Mouse (Mus musculus) forebrain, postnatal 0 days (tissue): Measurements from ENCODE around the gene Pnpla1. TPM values are rescaled to one million over a fixed set of nuclear protein-coding genes. Genes with fewer than 3 reads are reported as not detected.

ENCODE experiments used
- ATAC-seq: fragments of 200-750 bp; cut with Nextera tagmentation; 2 replicates; pipeline ENCODE4 v1.8.0; 2017; ENCODE audit warnings: mild to moderate bottlenecking, moderate library complexity
- DNase-seq: peaks from one replicate; pipeline ENCODE4 v3.0.0-alpha.2; 2015
- H3K27ac ChIP-seq: fragments of 300-500 bp; sonication (generic); 2 replicates; pipeline ENCODE4 v1.5.1; 2014; ENCODE audit warnings: low read depth, mild to moderate bottlenecking, antibody characterized with exemption, low read length, moderate library complexity, mixed read lengths
- H3K27me3 ChIP-seq: fragments of 300-500 bp; sonication (generic); 2 replicates; pipeline ENCODE4 v1.6.1; 2014; ENCODE audit warnings: mild to moderate bottlenecking, low read length, mixed read lengths; ENCODE audit not compliant: insufficient read depth
- H3K36me3 ChIP-seq: fragments of 300-500 bp; sonication (generic); 2 replicates; pipeline ENCODE4 v1.6.1; 2014; ENCODE audit warnings: mild to moderate bottlenecking, moderate library complexity; ENCODE audit not compliant: insufficient read depth
- H3K4me1 ChIP-seq: fragments of 300-500 bp; sonication (generic); 2 replicates; pipeline ENCODE4 v1.6.1; 2014; ENCODE audit warnings: antibody characterized with exemption; ENCODE audit not compliant: insufficient read depth
- H3K4me2 ChIP-seq: fragments of 300-500 bp; sonication (generic); 2 replicates; pipeline ENCODE4 v1.6.1; 2014; ENCODE audit warnings: low read depth, mild to moderate bottlenecking, moderate library complexity
- H3K4me3 ChIP-seq: fragments of 300-500 bp; sonication (generic); 2 replicates; pipeline ENCODE4 v1.5.1; 2014; ENCODE audit warnings: low read depth, low read length, mixed read lengths
- H3K9ac ChIP-seq: fragments of 300-500 bp; sonication (generic); 2 replicates; pipeline ENCODE4 v1.6.1; 2014; ENCODE audit warnings: mild to moderate bottlenecking
- H3K9me3 ChIP-seq: fragments of 300-500 bp; sonication (generic); 2 replicates; pipeline ENCODE4 v1.6.1; 2016; ENCODE audit warnings: low read length
- CTCF ChIP-seq: sonication (generic); IDR thresholded peaks from 2 replicates; pipeline ENCODE4 v1.5.1; 2016; ENCODE audit warnings: antibody characterized with exemption, control low read depth, low read depth
- WGBS: fragments of 180-500 bp; shearing (Covaris S2); extraction: QIAGEN DNeasy Blood & Tissue Kit; methylation state at CpG from one replicate; pipeline ENCODE4 v1.1.7; 2014; 5-methylcytosine and 5-hydroxymethylcytosine counted together
- polyA plus RNA-seq: library from polyadenylated mRNA; unstranded; fragments of >200 nt; fragmentation: Nextera tagmentation; extraction: Ambion mirVana; gene quantifications from 2 replicates; pipeline ENCODE4 v1.2.1, GENCODE M21; 2015
- total RNA-seq: library from RNA; depleted of rRNA; stranded (reverse); fragments of >200 nt; gene quantifications from 2 replicates; pipeline ENCODE4 v1.2.3, GENCODE M21; 2014

Pnpla1 gene
- total and polyA plus RNA-seq, 2 experiments from 2014 or later: 0.04 TPM; not detected in 1

DNA sequence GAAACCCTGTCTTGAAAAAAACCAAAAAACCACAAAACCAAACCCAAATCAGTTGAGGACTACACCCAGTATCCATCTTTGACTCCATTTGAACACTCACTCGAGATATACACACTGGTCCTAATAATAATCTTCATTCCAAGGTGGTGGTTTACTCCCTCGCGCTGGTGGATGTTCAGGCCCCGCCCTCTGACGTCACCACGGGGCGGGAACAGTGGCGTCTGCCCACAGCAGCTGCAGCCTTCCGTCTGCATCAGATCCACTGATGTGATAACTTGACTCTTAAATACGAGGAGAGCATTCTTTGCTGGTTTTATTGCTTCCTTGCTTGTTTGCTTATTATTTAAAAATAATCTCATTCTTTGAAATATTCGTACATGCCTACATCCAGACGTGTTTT is 24.1 kb downstream of the Pnpla1 start:
- H3K4me2 ChIP-seq: peak overlapping the region; percentile 31
- ATAC-seq (peak; percentile 73), DNase-seq (peak; percentile 81)
- no peak for TF ChIP-seq CTCF
- no peaks in the 10 kb centered on the region for H3K9me3 ChIP-seq
- no peak overlapping the region for H3K9ac ChIP-seq
- no peaks in the 10 kb centered on the region for H3K4me1 ChIP-seq
- no peaks in the 10 kb centered on the region for H3K27me3 ChIP-seq
- 4% methylated on average over 12 of the region's 12 CpGs for WGBS
- H3K36me3 ChIP-seq: no peaks in the 10 kb centered on the region
- no peak overlapping the region for H3K27ac ChIP-seq
- no peak overlapping the region for H3K4me3 ChIP-seq

DNA sequence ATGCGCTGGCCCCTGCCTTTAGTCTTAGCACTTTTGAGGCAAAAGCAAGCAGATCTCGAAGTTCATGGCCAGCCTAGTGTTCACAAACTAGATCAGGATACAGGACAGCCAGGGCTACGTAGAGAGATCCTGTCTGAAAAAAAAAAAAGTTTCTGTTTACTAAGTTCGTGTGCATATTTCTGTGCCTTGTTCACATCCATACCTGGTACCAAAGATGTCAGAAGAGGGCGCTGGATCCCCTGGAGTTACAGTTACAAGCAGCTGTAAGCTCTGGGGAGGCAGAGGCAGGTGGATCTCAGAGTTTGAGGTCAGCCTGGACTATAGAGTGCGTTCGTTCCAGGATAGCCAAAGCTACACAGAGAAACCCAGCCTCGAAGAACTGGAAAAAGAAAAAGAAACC is 24.6 kb downstream of the Pnpla1 start:
- H3K27ac ChIP-seq: no peak overlapping the region
- H3K4me1 ChIP-seq: no peaks in the 10 kb centered on the region
- H3K9ac ChIP-seq: no peak overlapping the region
- no peaks in the 10 kb centered on the region for H3K27me3 ChIP-seq
- H3K9me3 ChIP-seq: no peaks in the 10 kb centered on the region
- DNase-seq (no peak), ATAC-seq (no peak)
- H3K36me3 ChIP-seq: no peaks in the 10 kb centered on the region
- H3K4me2 ChIP-seq: peak overlapping the region; percentile 31; the same call in 1 of the 2 replicates
- WGBS: 62% methylated on average over 8 of the region's 8 CpGs
- no peak for TF ChIP-seq CTCF
- no peak overlapping the region for H3K4me3 ChIP-seq

DNA sequence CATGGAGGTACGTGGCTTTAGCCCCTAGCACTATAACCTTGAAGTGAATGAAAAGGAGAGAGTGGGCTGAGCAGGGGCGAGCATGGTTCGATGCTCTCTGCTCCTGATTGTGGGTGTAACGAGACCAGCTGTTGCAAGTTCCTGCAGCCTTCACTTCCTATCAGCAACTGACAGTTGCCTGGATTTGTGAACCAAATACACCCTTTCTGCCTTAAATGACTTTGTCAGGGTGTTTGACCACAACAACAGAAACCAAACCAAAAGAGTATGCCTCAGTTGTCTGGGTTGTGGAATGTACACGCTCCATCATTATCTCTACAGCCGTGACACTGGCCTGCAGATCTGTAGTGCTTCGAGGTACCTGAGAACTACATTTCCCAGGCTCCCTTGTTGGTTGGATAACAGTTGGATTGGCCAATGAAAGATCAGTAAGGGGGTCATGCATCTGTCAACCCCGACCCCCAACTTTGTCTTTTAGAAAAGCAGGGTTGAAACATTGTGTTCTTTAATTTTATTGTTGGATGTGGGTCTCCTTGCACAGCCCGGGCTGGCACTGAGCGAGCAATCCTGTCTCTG is 25.8 kb downstream of the Pnpla1 start:
- H3K27ac ChIP-seq: no peak overlapping the region
- H3K27me3 ChIP-seq: no peaks in the 10 kb centered on the region
- no peak for ATAC-seq
- H3K4me1 ChIP-seq: no peaks in the 10 kb centered on the region
- WGBS: 73% methylated on average over 10 of the region's 10 CpGs
- no peak for DNase-seq
- TF ChIP-seq CTCF: no peak
- no peak overlapping the region for H3K4me3 ChIP-seq
- no peak overlapping the region for H3K4me2 ChIP-seq
- H3K9ac ChIP-seq: no peak overlapping the region
- H3K9me3 ChIP-seq: no peaks in the 10 kb centered on the region
- H3K36me3 ChIP-seq: no peaks in the 10 kb centered on the region

DNA sequence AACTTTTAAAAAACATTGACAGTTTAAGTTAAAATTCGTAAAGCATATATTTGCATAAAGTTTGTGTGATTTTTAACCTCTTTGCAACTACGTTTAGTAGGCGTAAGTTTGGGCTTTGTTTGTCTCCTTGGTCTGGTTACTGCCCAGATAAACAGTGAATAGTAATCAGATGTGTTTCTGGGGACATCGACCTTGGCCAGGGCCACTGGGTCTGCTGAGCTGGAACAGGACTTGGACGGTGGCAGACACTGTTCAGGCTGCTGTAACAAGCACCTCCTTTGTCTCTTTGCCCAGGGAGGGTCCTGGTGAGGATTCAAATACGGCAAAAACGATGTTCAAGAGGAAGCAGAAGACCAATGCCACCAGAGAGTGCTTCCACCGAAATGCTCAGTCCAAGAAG is 27.0 kb downstream of the Pnpla1 start:
- TF ChIP-seq CTCF: no peak
- WGBS: 85% methylated on average over 8 of the region's 8 CpGs
- no peaks in the 10 kb centered on the region for H3K4me1 ChIP-seq
- H3K27me3 ChIP-seq: no peaks in the 10 kb centered on the region
- ATAC-seq (no peak), DNase-seq (no peak)
- H3K27ac ChIP-seq: no peak overlapping the region
- no peak overlapping the region for H3K9ac ChIP-seq
- H3K4me3 ChIP-seq: no peak overlapping the region
- no peak overlapping the region for H3K4me2 ChIP-seq
- H3K9me3 ChIP-seq: no peaks in the 10 kb centered on the region
- H3K36me3 ChIP-seq: no peaks in the 10 kb centered on the region

DNA sequence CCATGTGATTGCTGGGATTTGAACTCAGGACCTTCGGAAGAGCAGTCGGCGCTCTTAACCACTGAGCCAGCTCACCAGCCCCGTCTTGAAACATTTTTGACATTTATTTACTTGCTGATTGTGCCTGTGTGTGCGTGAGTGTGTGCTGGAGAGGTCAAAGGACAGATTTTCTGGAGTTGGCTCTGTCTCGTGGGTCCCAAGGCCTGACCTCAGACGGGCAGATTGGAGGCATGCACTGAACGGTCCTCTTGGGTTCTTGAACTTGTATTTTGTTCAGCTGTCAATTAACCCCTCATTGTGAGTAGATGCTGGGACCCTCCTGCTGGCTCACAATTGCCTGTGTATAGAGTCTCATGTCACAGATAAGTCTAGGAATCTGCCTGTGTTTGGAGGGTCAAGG is 28.1 kb downstream of the Pnpla1 start:
- 82% methylated on average over 8 of the region's 8 CpGs for WGBS
- no peaks in the 10 kb centered on the region for H3K27me3 ChIP-seq
- no peak overlapping the region for H3K4me3 ChIP-seq
- H3K36me3 ChIP-seq: no peaks in the 10 kb centered on the region
- no peak for DNase-seq
- H3K4me1 ChIP-seq: no peaks in the 10 kb centered on the region
- TF ChIP-seq CTCF: no peak
- H3K4me2 ChIP-seq: no peak overlapping the region
- ATAC-seq: no peak
- no peak overlapping the region for H3K9ac ChIP-seq
- no peak overlapping the region for H3K27ac ChIP-seq
- no peaks in the 10 kb centered on the region for H3K9me3 ChIP-seq

DNA sequence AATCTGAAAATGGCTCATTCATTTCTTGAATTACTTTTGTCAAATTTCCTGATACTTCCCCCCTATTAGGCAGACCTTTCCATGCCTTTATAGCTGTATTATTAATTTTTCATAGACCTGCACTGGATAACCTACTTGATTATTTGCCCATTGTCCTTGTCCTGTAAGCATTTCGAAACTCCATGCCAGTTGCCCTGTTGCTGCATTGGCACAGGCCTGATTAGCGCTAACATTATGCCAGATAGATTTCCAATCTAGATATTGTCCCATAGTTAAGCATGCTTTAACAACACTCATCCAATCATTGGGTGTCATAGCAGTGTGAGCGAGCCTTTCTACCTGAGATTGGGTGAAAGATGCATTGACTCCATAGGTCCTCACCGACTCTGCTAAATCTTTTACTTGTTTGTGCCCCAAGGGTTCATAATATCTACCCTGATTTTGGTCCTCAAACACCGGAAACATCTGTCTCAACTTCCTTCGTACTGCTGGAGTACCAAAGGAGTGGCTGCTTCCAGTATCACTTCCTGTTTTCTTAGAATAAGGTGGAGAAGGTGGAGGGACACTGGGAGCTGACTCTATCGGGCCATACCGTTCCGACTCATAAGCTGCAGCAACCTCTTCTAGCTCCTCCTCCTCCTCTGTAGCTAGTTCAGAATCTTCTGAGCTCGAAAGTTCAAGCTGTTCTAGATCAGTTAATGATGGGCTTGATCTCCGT is 36.0 kb downstream of the Pnpla1 start:
- WGBS: 89% methylated on average over 11 of the region's 11 CpGs
- no peak for DNase-seq
- ATAC-seq: no peak
- H3K36me3 ChIP-seq: no peaks in the 10 kb centered on the region
- no peaks in the 10 kb centered on the region for H3K4me1 ChIP-seq
- no peak overlapping the region for H3K27ac ChIP-seq
- H3K9ac ChIP-seq: no peak overlapping the region
- H3K4me3 ChIP-seq: no peak overlapping the region
- H3K4me2 ChIP-seq: no peak overlapping the region
- TF ChIP-seq CTCF: no peak
- H3K9me3 ChIP-seq: no peaks in the 10 kb centered on the region
- no peaks in the 10 kb centered on the region for H3K27me3 ChIP-seq

DNA sequence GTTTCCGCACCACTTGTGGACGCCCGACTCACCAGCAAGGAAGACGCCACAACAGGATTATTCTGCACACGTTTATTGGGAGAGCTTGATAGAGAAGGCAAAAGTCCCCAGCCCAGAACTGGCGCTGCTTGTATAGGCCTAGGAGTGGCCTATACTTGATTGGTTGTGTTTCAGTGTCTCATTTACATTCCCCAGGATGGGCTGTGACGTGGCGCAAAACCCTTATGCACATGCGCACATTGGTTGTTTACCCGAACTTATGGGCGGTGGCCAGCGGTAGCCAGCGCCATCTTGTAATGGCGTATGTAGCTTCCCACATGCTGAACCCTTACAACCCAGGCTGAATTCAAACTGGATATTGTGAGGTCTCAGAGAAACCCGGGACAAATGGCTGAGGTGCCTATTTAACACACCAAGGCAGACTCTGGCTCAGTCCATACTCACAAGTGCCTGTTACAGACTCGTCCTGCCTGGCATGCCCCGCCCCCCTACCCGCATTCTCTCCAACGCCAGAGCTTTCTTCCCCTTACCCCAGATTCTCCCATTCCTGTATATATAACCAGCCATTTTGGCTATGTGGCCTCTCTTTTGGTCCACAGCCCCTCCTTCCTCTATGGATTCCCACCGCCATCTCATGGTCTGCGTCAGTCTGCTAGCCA is 37.1 kb downstream of the Pnpla1 start:
- no peaks in the 10 kb centered on the region for H3K4me1 ChIP-seq
- H3K4me3 ChIP-seq: no peak overlapping the region
- no peaks in the 10 kb centered on the region for H3K36me3 ChIP-seq
- H3K9ac ChIP-seq: no peak overlapping the region
- DNase-seq (no peak), ATAC-seq (no peak)
- H3K9me3 ChIP-seq: no peaks in the 10 kb centered on the region
- H3K27me3 ChIP-seq: no peaks in the 10 kb centered on the region
- 92% methylated on average over 21 of the region's 21 CpGs for WGBS
- TF ChIP-seq CTCF: no peak
- H3K4me2 ChIP-seq: no peak overlapping the region
- H3K27ac ChIP-seq: no peak overlapping the region
